Mouse (Mus musculus) hindbrain, embryonic 15.5 days (tissue): ENCODE results near the gene Hcfc1r1. TPM values are rescaled to one million over a fixed set of nuclear protein-coding genes. Genes with fewer than 3 reads are reported as not detected.
A peak's percentile ranks its signal among the peaks of the same experiment; 100 is the strongest.

ENCODE experiments used
- ATAC-seq: fragments of 200-750 bp; cut with Nextera tagmentation; 2 replicates; pipeline ENCODE4 v1.8.0; 2017; ENCODE audit warnings: low read depth, moderate number of reproducible peaks, moderate TSS enrichment; ENCODE audit not compliant: low FRiP score
- H3K27ac ChIP-seq: fragments of 300-500 bp; sonication (generic); replicated peaks from 2 replicates; pipeline ENCODE4 v1.5.1; 2015; ENCODE audit warnings: mild to moderate bottlenecking, inconsistent platforms
- H3K27me3 ChIP-seq: fragments of 300-500 bp; sonication (generic); 2 replicates; pipeline ENCODE4 v1.6.1; 2015; ENCODE audit warnings: control low read depth, inconsistent platforms
- H3K36me3 ChIP-seq: fragments of 300-500 bp; sonication (generic); 2 replicates; pipeline ENCODE4 v1.6.1; 2015; ENCODE audit warnings: control low read depth, inconsistent platforms
- H3K4me1 ChIP-seq: fragments of 300-500 bp; sonication (generic); replicated peaks from 2 replicates; pipeline ENCODE4 v1.6.1; 2015; ENCODE audit warnings: control low read depth, inconsistent platforms
- H3K4me2 ChIP-seq: fragments of 300-500 bp; sonication (generic); 2 replicates; pipeline ENCODE4 v1.6.1; 2015; ENCODE audit warnings: moderate library complexity, mild to moderate bottlenecking, inconsistent platforms
- H3K4me3 ChIP-seq: fragments of 300-500 bp; sonication (generic); 2 replicates; pipeline ENCODE4 v1.5.1; 2015; ENCODE audit warnings: mild to moderate bottlenecking, inconsistent platforms
- H3K9ac ChIP-seq: fragments of 300-500 bp; sonication (generic); 2 replicates; pipeline ENCODE4 v1.6.1; 2015; ENCODE audit warnings: inconsistent platforms
- H3K9me3 ChIP-seq: fragments of 300-500 bp; sonication (generic); 2 replicates; pipeline ENCODE4 v1.6.1; 2016; ENCODE audit warnings: control low read depth, inconsistent platforms
- WGBS: fragments of 180-500 bp; shearing (Covaris S2); methylation state at CpG from one replicate; pipeline ENCODE4 v1.1.7; 2015; 5-methylcytosine and 5-hydroxymethylcytosine counted together
- polyA plus RNA-seq: library from polyadenylated mRNA; unstranded; fragments of >200 nt; fragmentation: Nextera tagmentation; extraction: Ambion mirVana; gene quantifications from 2 replicates; pipeline ENCODE4 v1.2.1, GENCODE M21; 2015

The Hcfc1r1 gene
- 127 and 138 TPM in 2 replicates for polyA plus RNA-seq

GRCm38 (mm10) chr17:23673424-23674073, at the start of gene Hcfc1r1, which contains the start of gene Thoc6:
Hcfc1r1 (plus strand) TSS chr17:23673596.
Thoc6 (minus strand) TSS chr17:23673882.
- H3K4me3 ChIP-seq: peak within 1 kb of the TSS; percentile 67
- H3K27ac ChIP-seq: peak within 1 kb of the TSS; percentile 92
- peak within 1 kb of the TSS; percentile 67 for H3K9ac ChIP-seq
- 0 out of 2 replicates have a peak, but pooled peaks cover 7% of the 10 kb centered on the region for H3K36me3 ChIP-seq
- H3K4me1 ChIP-seq: peaks cover 52% of the 10 kb centered on the region
- H3K4me2 ChIP-seq: peak within 1 kb of the TSS; percentile 71
- under 1% methylated on average over 45 of the region's 45 CpGs for WGBS
- peak; percentile 94 for ATAC-seq
- no peaks in the 10 kb centered on the region for H3K9me3 ChIP-seq
- H3K27me3 ChIP-seq: peaks cover 29% of the 10 kb centered on the region

- no peaks in the 10 kb centered on the region for H3K27me3 ChIP-seq
- WGBS: 37% methylated on average over 7 of the region's 7 CpGs
Measured at GRCm38 (mm10) chr17:23627813-23628212, 45.6 kb upstream of the Hcfc1r1 start.

DNA sequence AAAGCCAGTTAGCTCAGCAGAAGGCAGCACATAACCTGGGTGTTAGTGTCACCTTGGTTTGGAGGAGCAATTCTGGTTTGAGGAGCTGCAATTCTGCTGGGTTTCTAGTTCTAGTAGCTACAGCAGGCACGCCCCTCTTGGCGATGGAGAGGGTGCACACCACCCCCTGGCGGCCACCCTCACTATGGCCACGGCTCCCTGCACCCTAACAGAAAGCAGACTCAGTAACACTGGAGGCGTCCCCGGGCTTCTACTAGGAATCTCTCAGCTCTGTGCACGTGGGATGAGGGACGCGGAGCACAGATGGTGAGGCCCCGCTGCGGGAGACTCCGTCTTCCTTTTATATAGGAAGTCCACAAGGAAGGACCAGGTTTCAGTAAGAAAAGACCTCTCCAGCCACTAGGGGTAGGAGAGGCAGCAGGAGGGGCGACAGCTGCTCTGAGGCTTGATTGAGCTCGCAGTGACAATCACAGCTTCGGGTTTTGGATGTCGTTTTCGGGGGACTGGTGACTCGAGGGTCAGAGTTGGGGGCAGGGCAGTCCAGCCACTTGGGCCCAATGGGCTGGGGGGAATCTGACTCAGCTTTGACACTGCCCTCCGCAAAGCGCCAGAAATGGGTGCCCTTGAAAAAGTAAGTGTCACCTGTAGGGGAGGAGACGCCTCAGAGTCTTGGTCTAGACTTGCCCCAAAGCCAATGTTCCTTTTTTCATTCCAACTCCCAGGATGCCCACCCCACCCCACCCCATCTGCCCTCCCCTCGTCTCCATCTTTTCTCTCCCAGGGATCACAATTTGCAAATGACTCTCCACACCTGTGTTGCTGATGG, 43.0 kb upstream of the Hcfc1r1 start:
- Histone ChIP-seq H3K4me3 (peak overlapping the region; percentile 17; the same call in 1 of the 2 replicates), H3K9ac (no peak overlapping the region)

More at GRCm38 (mm10) chr17:23627813-23628212, 45.6 kb upstream of the Hcfc1r1 start:
- H3K36me3 ChIP-seq: no peaks in the 10 kb centered on the region
- no peak overlapping the region for H3K9ac ChIP-seq
- 0 out of 2 replicates have a peak, but pooled peaks cover 2% of the 10 kb centered on the region for H3K4me1 ChIP-seq
- no peak overlapping the region for H3K4me2 ChIP-seq
- no peak for ATAC-seq
- no peak overlapping the region for H3K27ac ChIP-seq
- no peak overlapping the region for H3K4me3 ChIP-seq
- H3K9me3 ChIP-seq: no peaks in the 10 kb centered on the region

GRCm38 (mm10) chr17:23631241-23631640, 42.2 kb upstream of the Hcfc1r1 start:
- Histone ChIP-seq H3K27me3 (no peaks in the 10 kb centered on the region), H3K36me3 (no peaks in the 10 kb centered on the region), H3K4me2 (no peak overlapping the region), H3K27ac (no peak overlapping the region), H3K9ac (no peak overlapping the region), H3K4me1 (0 out of 2 replicates have a peak, but pooled peaks cover 2% of the 10 kb centered on the region), H3K4me3 (no peak overlapping the region), H3K9me3 (no peaks in the 10 kb centered on the region)
- ATAC-seq: no peak
- 84% methylated on average over 8 of the region's 8 CpGs for WGBS

More for the DNA sequence above, 43.0 kb upstream of the Hcfc1r1 start:
- no peaks in the 10 kb centered on the region for H3K27me3 ChIP-seq
- no peaks in the 10 kb centered on the region for H3K9me3 ChIP-seq
- WGBS: 19% methylated on average over 22 of the region's 22 CpGs
- H3K36me3 ChIP-seq: no peaks in the 10 kb centered on the region
- 0 out of 2 replicates have a peak, but pooled peaks cover 2% of the 10 kb centered on the region for H3K4me1 ChIP-seq
- peak; percentile 72 for ATAC-seq
- H3K4me2 ChIP-seq: peak overlapping the region; percentile 45
- no peak overlapping the region for H3K27ac ChIP-seq

DNA sequence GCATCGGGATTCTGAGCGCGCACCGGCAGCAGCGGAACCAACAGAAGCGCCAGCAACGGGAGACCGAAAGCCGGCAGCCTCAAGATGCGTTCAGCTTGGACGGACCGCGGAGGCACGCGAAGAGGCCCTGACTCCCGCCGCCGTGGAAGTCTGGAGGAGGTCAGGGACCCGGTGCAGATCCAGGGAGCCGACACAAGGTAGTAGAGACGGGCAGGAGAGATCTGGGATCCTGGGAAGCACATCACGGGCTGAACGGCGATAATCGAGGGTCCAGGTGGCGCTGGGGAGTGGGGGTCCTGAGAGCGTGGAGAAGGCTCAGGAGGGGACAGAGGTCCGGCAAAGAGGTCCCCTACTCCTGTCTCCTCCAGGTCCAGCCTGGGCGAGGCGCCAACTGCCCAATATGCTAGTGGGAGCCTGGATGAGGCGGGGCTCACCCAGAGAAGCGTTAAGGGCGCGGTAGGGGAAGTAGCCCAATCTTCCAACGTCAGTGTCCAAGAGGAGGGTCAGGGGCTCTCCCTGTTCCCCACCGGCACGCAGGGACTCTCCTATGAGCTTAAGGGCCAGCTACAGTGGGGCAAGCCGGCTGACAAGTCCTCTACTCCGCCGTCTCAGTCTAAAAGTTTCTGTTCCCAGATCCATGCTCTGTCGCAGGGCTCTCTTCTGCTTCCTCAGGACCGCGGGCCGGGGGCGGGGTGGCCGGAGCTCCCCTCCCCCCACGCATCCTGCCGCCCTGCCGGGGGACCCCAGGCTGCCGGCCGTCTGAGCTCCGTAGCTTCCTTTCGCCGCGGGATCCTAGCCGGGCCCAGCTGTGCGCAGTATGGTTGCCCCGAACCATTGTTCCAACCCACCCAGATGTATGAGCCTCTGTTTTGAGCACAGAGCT, 28.5 kb upstream of the Hcfc1r1 start, which contains the start of gene Mmp25:
TSS of gene Mmp25 (minus strand) at position 665 of the 883 bp plus-strand sequence.
- under 1% methylated on average over 58 of the region's 58 CpGs for WGBS
- ATAC-seq: peak; percentile 30; the same call in 1 of the 2 replicates

DNA sequence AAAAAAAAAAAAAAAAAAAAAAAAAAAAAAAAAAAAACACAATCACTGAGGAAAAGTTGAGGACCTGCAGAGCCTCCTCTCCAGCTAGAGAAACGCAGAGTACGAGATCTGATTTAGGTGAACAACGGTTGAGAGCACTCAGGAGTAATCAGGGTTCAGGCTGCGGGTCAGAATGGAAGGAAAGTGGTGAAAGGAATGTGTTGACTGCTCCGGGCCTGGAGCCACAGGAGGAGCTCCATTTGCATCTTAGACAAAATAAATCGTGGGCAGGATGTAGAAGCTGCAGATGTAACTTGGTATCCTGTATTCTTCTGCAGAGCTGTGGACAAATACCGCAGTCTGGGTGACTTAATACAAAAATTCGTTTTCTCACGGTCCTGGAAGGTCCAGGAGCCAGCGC, 27.5 kb upstream of the Hcfc1r1 start:
- no peak for ATAC-seq
- no peak overlapping the region for H3K9ac ChIP-seq
- WGBS: 27% methylated on average over 10 of the region's 10 CpGs
- no peak overlapping the region for H3K4me2 ChIP-seq
- no peaks in the 10 kb centered on the region for H3K9me3 ChIP-seq
- peaks cover 33% of the 10 kb centered on the region for H3K27me3 ChIP-seq
- no peak overlapping the region for H3K4me3 ChIP-seq
- no peaks in the 10 kb centered on the region for H3K36me3 ChIP-seq
- peaks cover 11% of the 10 kb centered on the region for H3K4me1 ChIP-seq
- no peak overlapping the region for H3K27ac ChIP-seq

More for the DNA sequence above, 28.5 kb upstream of the Hcfc1r1 start, which contains the start of gene Mmp25:
- peak within 1 kb of the TSS; percentile 28 for H3K9ac ChIP-seq
- no peaks in the 10 kb centered on the region for H3K9me3 ChIP-seq
- peaks cover 11% of the 10 kb centered on the region for H3K4me1 ChIP-seq
- H3K27ac ChIP-seq: no peak within 1 kb of the TSS
- H3K27me3 ChIP-seq: peaks cover 33% of the 10 kb centered on the region
- H3K36me3 ChIP-seq: no peaks in the 10 kb centered on the region
- peak within 1 kb of the TSS; percentile 37 for H3K4me3 ChIP-seq
- peak within 1 kb of the TSS; percentile 72 for H3K4me2 ChIP-seq

DNA sequence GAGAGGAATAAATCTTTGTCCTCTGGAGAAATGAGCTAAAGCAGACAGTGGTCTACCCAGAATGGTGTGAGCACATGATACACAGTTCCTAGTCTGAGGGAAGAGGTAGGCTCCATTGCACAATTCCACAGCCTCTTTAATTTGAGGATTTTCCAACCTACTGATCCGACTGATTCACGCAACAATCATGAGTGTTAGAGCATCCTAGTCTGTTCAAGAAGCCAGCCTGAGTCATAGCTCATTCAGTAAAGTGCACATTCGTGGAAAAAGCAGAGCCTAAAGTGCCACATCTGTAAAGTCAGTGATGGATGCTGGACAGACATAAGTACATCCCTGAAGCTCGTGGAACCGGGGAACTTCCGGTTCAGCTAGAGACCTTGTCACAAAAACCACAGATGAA, 22.0 kb upstream of the Hcfc1r1 start:
- ATAC-seq: no peak
- H3K27me3 ChIP-seq: peaks cover 11% of the 10 kb centered on the region
- 81% methylated on average over 6 of the region's 6 CpGs for WGBS
- H3K9me3 ChIP-seq: no peaks in the 10 kb centered on the region
- no peak overlapping the region for H3K9ac ChIP-seq
- no peak overlapping the region for H3K27ac ChIP-seq
- H3K4me2 ChIP-seq: no peak overlapping the region
- H3K4me1 ChIP-seq: no peaks in the 10 kb centered on the region
- H3K36me3 ChIP-seq: no peaks in the 10 kb centered on the region
- H3K4me3 ChIP-seq: no peak overlapping the region

- WGBS: 76% methylated on average over 2 of the region's 2 CpGs
- ATAC-seq: no peak
- no peak overlapping the region for H3K27ac ChIP-seq
- H3K27me3 ChIP-seq: peaks cover 4% of the 10 kb centered on the region; the same call in 1 of the 2 replicates
- H3K4me3 ChIP-seq: no peak overlapping the region
- no peaks in the 10 kb centered on the region for H3K4me1 ChIP-seq
- H3K9ac ChIP-seq: no peak overlapping the region
- no peaks in the 10 kb centered on the region for H3K9me3 ChIP-seq
- H3K4me2 ChIP-seq: no peak overlapping the region
- H3K36me3 ChIP-seq: no peaks in the 10 kb centered on the region
Measured at GRCm38 (mm10) chr17:23653324-23653723, 20.1 kb upstream of the Hcfc1r1 start.

DNA sequence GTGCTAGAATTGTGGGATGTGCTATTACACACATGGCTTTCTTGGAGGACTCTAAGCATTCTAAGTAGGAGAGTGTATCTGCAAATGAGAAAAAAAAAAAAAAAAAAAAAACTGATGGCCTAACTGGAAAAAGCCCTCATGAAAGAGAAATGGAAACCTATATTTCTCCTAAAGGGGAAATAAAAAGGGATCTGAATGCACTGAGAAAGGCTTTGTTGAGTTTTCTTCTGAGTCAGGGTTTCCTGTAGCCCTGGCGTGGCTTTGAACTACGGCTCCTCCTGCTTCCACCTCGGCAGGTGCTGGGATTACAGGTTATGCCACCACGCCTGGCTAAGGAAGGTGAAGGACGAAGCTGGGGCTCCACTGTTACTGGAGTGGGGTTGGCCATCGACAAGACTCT, 19.4 kb upstream of the Hcfc1r1 start:
- 74% methylated on average over 6 of the region's 6 CpGs for WGBS
- Histone ChIP-seq H3K4me2 (no peak overlapping the region), H3K27me3 (peaks cover 5% of the 10 kb centered on the region; the same call in 1 of the 2 replicates), H3K4me1 (no peaks in the 10 kb centered on the region), H3K4me3 (no peak overlapping the region), H3K27ac (no peak overlapping the region), H3K9ac (no peak overlapping the region), H3K36me3 (no peaks in the 10 kb centered on the region), H3K9me3 (no peaks in the 10 kb centered on the region)
- no peak for ATAC-seq

GRCm38 (mm10) chr17:23654410-23654809, 19.0 kb upstream of the Hcfc1r1 start:
- Histone ChIP-seq H3K9me3 (no peaks in the 10 kb centered on the region), H3K4me2 (no peak overlapping the region), H3K9ac (no peak overlapping the region), H3K27me3 (peaks cover 10% of the 10 kb centered on the region), H3K27ac (no peak overlapping the region), H3K4me3 (no peak overlapping the region), H3K36me3 (no peaks in the 10 kb centered on the region), H3K4me1 (no peaks in the 10 kb centered on the region)
- WGBS: 76% methylated on average over 2 of the region's 2 CpGs
- no peak for ATAC-seq

- Histone ChIP-seq H3K4me2 (no peak overlapping the region), H3K27ac (no peak overlapping the region), H3K4me1 (peaks cover 6% of the 10 kb centered on the region; the same call in 1 of the 2 replicates), H3K9ac (no peak overlapping the region), H3K36me3 (no peaks in the 10 kb centered on the region), H3K27me3 (peaks cover 49% of the 10 kb centered on the region), H3K4me3 (no peak overlapping the region), H3K9me3 (no peaks in the 10 kb centered on the region)
- no peak for ATAC-seq
- WGBS: 76% methylated on average over 3 of the region's 3 CpGs
Measured at GRCm38 (mm10) chr17:23658450-23658849, 14.9 kb upstream of the Hcfc1r1 start.
